Mouse (Mus musculus) hindbrain, postnatal 0 days (tissue): Measurements from ENCODE around the gene Spats2l. TPM values are rescaled to one million over a fixed set of nuclear protein-coding genes. Genes with fewer than 3 reads are reported as not detected.

ENCODE experiments used
- ATAC-seq: fragments of 200-750 bp; cut with Nextera tagmentation; 2 replicates; pipeline ENCODE4 v1.8.0; 2017; ENCODE audit warnings: mild to moderate bottlenecking, moderate TSS enrichment, moderate library complexity
- DNase-seq: peaks from one replicate; pipeline ENCODE4 v3.0.0-alpha.2; 2015; ENCODE audit warnings: low spot score
- H3K27ac ChIP-seq: fragments of 300-500 bp; sonication (generic); 2 replicates; pipeline ENCODE4 v1.5.1; 2014; ENCODE audit warnings: mild to moderate bottlenecking
- H3K27me3 ChIP-seq: fragments of 300-500 bp; sonication (generic); 2 replicates; pipeline ENCODE4 v1.6.1; 2014; ENCODE audit warnings: low read length, mixed read lengths; ENCODE audit not compliant: insufficient read depth
- H3K36me3 ChIP-seq: fragments of 300-500 bp; sonication (generic); 2 replicates; pipeline ENCODE4 v1.6.1; 2014; ENCODE audit warnings: low read length, mixed read lengths; ENCODE audit not compliant: insufficient read depth
- H3K4me1 ChIP-seq: fragments of 300-500 bp; sonication (generic); 2 replicates; pipeline ENCODE4 v1.6.1; 2014; ENCODE audit warnings: antibody characterized with exemption, low read length, mixed read lengths; ENCODE audit not compliant: insufficient read depth
- H3K4me2 ChIP-seq: fragments of 300-500 bp; sonication (generic); 2 replicates; pipeline ENCODE4 v1.6.1; 2014; ENCODE audit warnings: low read depth, mild to moderate bottlenecking, low read length, moderate library complexity, mixed read lengths
- H3K4me3 ChIP-seq: fragments of 300-500 bp; sonication (generic); 2 replicates; pipeline ENCODE4 v1.5.1; 2014; ENCODE audit warnings: low read length
- H3K9ac ChIP-seq: fragments of 300-500 bp; sonication (generic); replicated peaks from 2 replicates; pipeline ENCODE4 v1.6.1; 2014; ENCODE audit warnings: mild to moderate bottlenecking, low read length, moderate library complexity, mixed read lengths
- H3K9me3 ChIP-seq: fragments of 300-500 bp; sonication (generic); 2 replicates; pipeline ENCODE4 v1.6.1; 2016; ENCODE audit warnings: low read length, mixed read lengths
- CTCF ChIP-seq: IDR thresholded peaks from 2 replicates; pipeline ENCODE4 v1.5.1; 2016; ENCODE audit warnings: antibody characterized with exemption, control low read depth, low read depth
- WGBS: fragments of 180-500 bp; shearing (Covaris S2); extraction: QIAGEN DNeasy Blood & Tissue Kit; methylation state at CpG from one replicate; pipeline ENCODE4 v1.1.7; 2014; 5-methylcytosine and 5-hydroxymethylcytosine counted together
- polyA plus RNA-seq: library from polyadenylated mRNA; unstranded; fragments of >200 nt; fragmentation: Nextera tagmentation; extraction: Ambion mirVana; gene quantifications from 2 replicates; pipeline ENCODE4 v1.2.1, GENCODE M21; 2015
- total RNA-seq: library from RNA; depleted of rRNA; stranded (reverse); fragments of >200 nt; gene quantifications from 2 replicates; pipeline ENCODE4 v1.2.3, GENCODE M21; 2014

The Spats2l gene
- total and polyA plus RNA-seq, 2 experiments from 2014 or later: 28.3 to 69.2 TPM

- Histone ChIP-seq H3K36me3 (no peaks in the 10 kb centered on the region), H3K4me1 (no peaks in the 10 kb centered on the region; the same call in 1 of the 2 replicates), H3K27me3 (no peaks in the 10 kb centered on the region), H3K4me2 (no peak overlapping the region), H3K27ac (no peak overlapping the region), H3K9ac (no peak overlapping the region), H3K4me3 (no peak overlapping the region), H3K9me3 (no peaks in the 10 kb centered on the region)
- DNase-seq (peak; percentile 20), ATAC-seq (no peak)
- TF ChIP-seq CTCF: no peak
- 70% methylated on average over 12 of the region's 12 CpGs for WGBS
Observed at GRCm38 (mm10) chr1:57852562-57853271, 78.8 kb downstream of the Spats2l start.

- Histone ChIP-seq H3K27me3 (no peaks in the 10 kb centered on the region), H3K9ac (no peak overlapping the region), H3K4me3 (no peak overlapping the region), H3K27ac (no peak overlapping the region), H3K4me2 (no peak overlapping the region), H3K4me1 (no peaks in the 10 kb centered on the region), H3K36me3 (no peaks in the 10 kb centered on the region), H3K9me3 (no peaks in the 10 kb centered on the region)
- ATAC-seq: peak; percentile 78
- TF ChIP-seq CTCF: no peak
- 26% methylated on average over 5 of the region's 5 CpGs for WGBS
- DNase-seq: peak; percentile 37
Observed at GRCm38 (mm10) chr1:57857799-57858198, 83.8 kb downstream of the Spats2l start.

- TF ChIP-seq CTCF: no peak
- DNase-seq (peak; percentile 46), ATAC-seq (peak; percentile 72)
- H3K4me2 ChIP-seq: no peak overlapping the region
- 16% methylated on average over 4 of the region's 4 CpGs for WGBS
- no peaks in the 10 kb centered on the region for H3K27me3 ChIP-seq
- H3K9me3 ChIP-seq: no peaks in the 10 kb centered on the region
- no peaks in the 10 kb centered on the region for H3K4me1 ChIP-seq
- H3K9ac ChIP-seq: no peak overlapping the region
- H3K27ac ChIP-seq: peak overlapping the region; percentile 38; the same call in 1 of the 2 replicates
- no peak overlapping the region for H3K4me3 ChIP-seq
- no peaks in the 10 kb centered on the region for H3K36me3 ChIP-seq
Observed at GRCm38 (mm10) chr1:57862024-57862423, 88.1 kb downstream of the Spats2l start.

- H3K9ac ChIP-seq: no peak overlapping the region
- no peak overlapping the region for H3K4me2 ChIP-seq
- H3K27ac ChIP-seq: no peak overlapping the region
- H3K9me3 ChIP-seq: no peaks in the 10 kb centered on the region
- no peak for ATAC-seq
- peak; percentile 24 for DNase-seq
- 60% methylated on average over 13 of the region's 13 CpGs for WGBS
- H3K27me3 ChIP-seq: no peaks in the 10 kb centered on the region
- no peak for TF ChIP-seq CTCF
- H3K4me3 ChIP-seq: no peak overlapping the region
- peaks cover 9% of the 10 kb centered on the region; the same call in 1 of the 2 replicates for H3K4me1 ChIP-seq
- H3K36me3 ChIP-seq: no peaks in the 10 kb centered on the region
Observed at GRCm38 (mm10) chr1:57868651-57869050, 94.7 kb downstream of the Spats2l start.

- ATAC-seq: no peak
- 32% methylated on average over 3 of the region's 3 CpGs for WGBS
- DNase-seq: peak; percentile 33
- Histone ChIP-seq H3K4me1 (peaks cover 9% of the 10 kb centered on the region; the same call in 1 of the 2 replicates), H3K4me3 (no peak overlapping the region), H3K27me3 (no peaks in the 10 kb centered on the region), H3K4me2 (no peak overlapping the region), H3K9ac (no peak overlapping the region), H3K27ac (0 out of 2 replicates have a peak overlapping the region, but pooled peaks have one; percentile 32), H3K9me3 (no peaks in the 10 kb centered on the region), H3K36me3 (no peaks in the 10 kb centered on the region)
- TF ChIP-seq CTCF: no peak
Observed at GRCm38 (mm10) chr1:57872006-57872405, 98.0 kb downstream of the Spats2l start.

- no peaks in the 10 kb centered on the region for H3K27me3 ChIP-seq
- no peak overlapping the region for H3K4me2 ChIP-seq
- H3K4me3 ChIP-seq: no peak overlapping the region
- DNase-seq (no peak), ATAC-seq (no peak)
- H3K36me3 ChIP-seq: no peaks in the 10 kb centered on the region
- no peak overlapping the region for H3K27ac ChIP-seq
- H3K9me3 ChIP-seq: no peaks in the 10 kb centered on the region
- TF ChIP-seq CTCF: no peak
- H3K9ac ChIP-seq: no peak overlapping the region
- WGBS: 65% methylated on average over 7 of the region's 7 CpGs
- H3K4me1 ChIP-seq: peaks cover 9% of the 10 kb centered on the region; the same call in 1 of the 2 replicates
Observed at GRCm38 (mm10) chr1:57873996-57874395, 100.0 kb downstream of the Spats2l start.

GRCm38 (mm10) chr1:57875109-57875508, 101.1 kb downstream of the Spats2l start:
- H3K4me2 ChIP-seq: peak overlapping the region; percentile 32

More at GRCm38 (mm10) chr1:57875109-57875508, 101.1 kb downstream of the Spats2l start:
- Histone ChIP-seq H3K4me3 (no peak overlapping the region), H3K9me3 (no peaks in the 10 kb centered on the region), H3K9ac (no peak overlapping the region), H3K36me3 (no peaks in the 10 kb centered on the region), H3K27ac (peak overlapping the region; percentile 68), H3K4me1 (peaks cover 9% of the 10 kb centered on the region; the same call in 1 of the 2 replicates), H3K27me3 (no peaks in the 10 kb centered on the region)
- WGBS: 32% methylated on average over 6 of the region's 6 CpGs
- ATAC-seq (peak; percentile 67), DNase-seq (peak; percentile 52)
- no peak for TF ChIP-seq CTCF
